Mouse (Mus musculus): ENCODE measurements at regions not wholly inside any gene's neighbourhood (a gene's known extent, or its start where the extent isn't known, plus 50 kb on each side); places are given as distances from the start of the nearest gene placed in this dataset.

GRCm38 (mm10) chr5:111842461-111842860 is 108.7 kb downstream of the Gm26897 start:
- Histone ChIP-seq H3K9ac (ENCODE audit: low read length) (no peak overlapping the region), H3K36me3 (ENCODE audit: control insufficient read depth, insufficient read depth, low read length) (no peaks in the 10 kb centered on the region), H3K9me3 (ENCODE audit: control insufficient read depth, low read length) (no peaks in the 10 kb centered on the region), H3K4me2 (ENCODE audit: low read depth, severe bottlenecking) (no peak overlapping the region), H3K4me3 (ENCODE audit: low read depth, low read length) (no peak overlapping the region), H3K27ac (replicated peaks; ENCODE audit: low read depth, low read length) (no peak overlapping the region), H3K4me1 (ENCODE audit: control insufficient read depth, insufficient read depth, low read length) (0 out of 2 replicates have a peak, but pooled peaks cover 3% of the 10 kb centered on the region), H3K27me3 (ENCODE audit: control insufficient read depth, insufficient read depth, low read length) (peaks cover 6% of the 10 kb centered on the region; the same call in 1 of the 2 replicates)
- ATAC-seq (ENCODE audit: insufficient number of reproducible peaks, low FRiP score, low TSS enrichment, low read depth) (0 out of 2 replicates have a peak, but pooled peaks have one; percentile 31), DNase-seq (ENCODE audit: low spot score) (peak; percentile 38)
- WGBS = 56% methylated on average over 17 of the region's 17 CpGs

DNA sequence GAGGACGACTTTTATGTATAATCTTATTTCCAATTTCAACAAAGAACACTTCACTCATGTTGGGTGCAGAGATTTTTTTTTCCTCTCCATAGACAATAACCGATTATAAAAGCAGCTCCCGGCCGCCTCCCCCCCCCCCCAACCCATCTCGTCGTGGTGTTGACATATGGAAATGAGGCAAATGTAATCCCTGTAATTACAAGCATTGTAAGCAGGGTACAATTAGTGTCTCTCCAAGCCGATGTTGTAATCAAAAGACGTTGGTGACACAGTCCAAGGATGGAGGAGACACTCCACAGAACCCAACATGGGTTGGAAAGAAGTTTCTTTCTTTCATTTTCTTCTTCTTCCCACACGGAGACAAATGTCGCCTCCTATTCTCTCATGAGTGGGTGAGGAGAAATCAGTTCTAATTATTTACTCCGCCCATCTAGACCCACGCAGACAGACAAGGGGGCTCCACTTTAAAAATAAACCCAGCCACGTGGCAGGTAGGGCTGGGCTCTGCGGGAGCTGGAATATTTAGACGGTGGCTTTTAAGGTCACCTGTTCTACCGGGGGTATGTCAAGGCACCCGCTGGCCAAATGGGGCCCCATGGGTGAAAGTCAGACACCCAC is 110.0 kb downstream of the Gm26897 start:
- DNase-seq (ENCODE audit: low spot score) (no peak), ATAC-seq (ENCODE audit: insufficient number of reproducible peaks, low FRiP score, low TSS enrichment, low read depth) (no peak)
- Histone ChIP-seq H3K4me1 (ENCODE audit: control insufficient read depth, insufficient read depth, low read length) (0 out of 2 replicates have a peak, but pooled peaks cover 3% of the 10 kb centered on the region), H3K36me3 (ENCODE audit: control insufficient read depth, insufficient read depth, low read length) (no peaks in the 10 kb centered on the region), H3K9ac (ENCODE audit: low read length) (no peak overlapping the region), H3K4me3 (ENCODE audit: low read depth, low read length) (no peak overlapping the region), H3K27ac (replicated peaks; ENCODE audit: low read depth, low read length) (no peak overlapping the region), H3K9me3 (ENCODE audit: control insufficient read depth, low read length) (no peaks in the 10 kb centered on the region), H3K4me2 (ENCODE audit: low read depth, severe bottlenecking) (no peak overlapping the region), H3K27me3 (ENCODE audit: control insufficient read depth, insufficient read depth, low read length) (peaks cover 2% of the 10 kb centered on the region; the same call in 1 of the 2 replicates)
- 57% methylated on average over 17 of the region's 17 CpGs for WGBS

- Histone ChIP-seq H3K36me3 (ENCODE audit: control insufficient read depth, insufficient read depth, low read length) (no peaks in the 10 kb centered on the region), H3K27me3 (ENCODE audit: control insufficient read depth, insufficient read depth, low read length) (peaks cover 2% of the 10 kb centered on the region; the same call in 1 of the 2 replicates), H3K4me3 (ENCODE audit: low read depth, low read length) (no peak overlapping the region), H3K27ac (replicated peaks; ENCODE audit: low read depth, low read length) (no peak overlapping the region), H3K4me2 (ENCODE audit: low read depth, severe bottlenecking) (no peak overlapping the region), H3K4me1 (ENCODE audit: control insufficient read depth, insufficient read depth, low read length) (0 out of 2 replicates have a peak, but pooled peaks cover 3% of the 10 kb centered on the region), H3K9me3 (ENCODE audit: control insufficient read depth, low read length) (no peaks in the 10 kb centered on the region), H3K9ac (ENCODE audit: low read length) (no peak overlapping the region)
- WGBS = 57% methylated on average over 3 of the region's 3 CpGs
- DNase-seq (ENCODE audit: low spot score) (no peak), ATAC-seq (ENCODE audit: insufficient number of reproducible peaks, low FRiP score, low TSS enrichment, low read depth) (no peak)
Measured at GRCm38 (mm10) chr5:111844528-111844927, 110.8 kb downstream of the Gm26897 start.

DNA sequence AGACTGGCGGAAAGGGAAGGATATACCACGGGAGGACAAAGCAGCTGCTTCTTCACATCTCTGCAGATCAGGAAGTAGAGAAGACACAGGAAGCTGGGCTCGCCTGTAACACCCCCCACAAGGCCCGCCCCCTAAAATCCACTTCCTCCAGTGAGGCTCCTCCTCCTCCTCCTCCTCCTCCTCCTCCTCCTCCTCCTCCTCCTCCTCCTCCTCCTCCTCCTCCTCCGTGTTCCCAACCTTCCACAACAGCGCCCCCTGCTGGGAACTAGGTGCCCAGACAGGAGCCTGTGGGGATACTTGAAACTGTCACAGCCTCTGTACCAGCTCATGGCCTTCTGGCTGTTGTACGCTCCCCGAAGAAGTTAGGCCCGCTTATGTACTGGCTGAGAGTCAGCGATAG is 115.2 kb downstream of the Gm26897 start:
- no peak for DNase-seq (ENCODE audit: low spot score)
- no peaks in the 10 kb centered on the region for H3K27me3 ChIP-seq (ENCODE audit: control insufficient read depth, insufficient read depth, low read length)
- no peaks in the 10 kb centered on the region for H3K36me3 ChIP-seq (ENCODE audit: control insufficient read depth, insufficient read depth, low read length)
- WGBS = 80% methylated on average over 9 of the region's 10 CpGs
- H3K9ac ChIP-seq (ENCODE audit: low read length) = no peak overlapping the region
- H3K27ac ChIP-seq (replicated peaks; ENCODE audit: low read depth, low read length) = no peak overlapping the region
- no peaks in the 10 kb centered on the region for H3K4me1 ChIP-seq (ENCODE audit: control insufficient read depth, insufficient read depth, low read length)
- no peaks in the 10 kb centered on the region for H3K9me3 ChIP-seq (ENCODE audit: control insufficient read depth, low read length)
- no peak overlapping the region for H3K4me3 ChIP-seq (ENCODE audit: low read depth, low read length)
- no peak overlapping the region for H3K4me2 ChIP-seq (ENCODE audit: low read depth, severe bottlenecking)
- no peak for ATAC-seq (ENCODE audit: insufficient number of reproducible peaks, low FRiP score, low TSS enrichment, low read depth)

DNA sequence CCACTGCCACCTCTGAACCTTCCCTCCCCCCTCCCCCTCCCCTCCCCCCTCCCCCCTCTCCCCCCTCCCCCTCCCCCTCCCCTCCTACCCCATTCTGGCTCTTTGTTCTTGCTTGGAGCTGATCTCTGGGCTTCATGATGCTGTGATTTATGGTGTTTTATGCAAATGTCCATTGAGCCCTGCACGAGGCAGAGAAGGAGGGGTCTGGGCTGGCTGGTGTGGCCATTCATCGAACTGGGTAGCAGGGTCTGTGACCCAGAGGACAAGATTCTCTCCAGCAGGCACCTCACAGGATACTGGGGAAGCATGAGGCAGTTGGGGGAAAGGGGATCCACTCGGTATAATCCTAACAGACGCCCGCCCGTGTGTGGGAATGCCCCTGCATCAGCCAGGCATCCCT is 119.0 kb downstream of the Gm26897 start:
- ATAC-seq (ENCODE audit: insufficient number of reproducible peaks, low FRiP score, low TSS enrichment, low read depth) (no peak), DNase-seq (ENCODE audit: low spot score) (no peak)
- 0 out of 2 replicates have a peak, but pooled peaks cover 3% of the 10 kb centered on the region for H3K27me3 ChIP-seq (ENCODE audit: control insufficient read depth, insufficient read depth, low read length)
- H3K27ac ChIP-seq (replicated peaks; ENCODE audit: low read depth, low read length) = no peak overlapping the region
- H3K4me3 ChIP-seq (ENCODE audit: low read depth, low read length) = no peak overlapping the region
- no peaks in the 10 kb centered on the region for H3K4me1 ChIP-seq (ENCODE audit: control insufficient read depth, insufficient read depth, low read length)
- H3K4me2 ChIP-seq (ENCODE audit: low read depth, severe bottlenecking) = no peak overlapping the region
- H3K9me3 ChIP-seq (ENCODE audit: control insufficient read depth, low read length) = no peaks in the 10 kb centered on the region
- no peaks in the 10 kb centered on the region for H3K36me3 ChIP-seq (ENCODE audit: control insufficient read depth, insufficient read depth, low read length)
- WGBS = 45% methylated on average over 6 of the region's 6 CpGs
- no peak overlapping the region for H3K9ac ChIP-seq (ENCODE audit: low read length)

- H3K9ac ChIP-seq (ENCODE audit: low read length) = no peak overlapping the region
- H3K27ac ChIP-seq (replicated peaks; ENCODE audit: low read depth, low read length) = no peak overlapping the region
- no peak overlapping the region for H3K4me3 ChIP-seq (ENCODE audit: low read depth, low read length)
- no peak for DNase-seq (ENCODE audit: low spot score)
- no peaks in the 10 kb centered on the region for H3K4me1 ChIP-seq (ENCODE audit: control insufficient read depth, insufficient read depth, low read length)
- ATAC-seq (ENCODE audit: insufficient number of reproducible peaks, low FRiP score, low TSS enrichment, low read depth) = no peak
- H3K9me3 ChIP-seq (ENCODE audit: control insufficient read depth, low read length) = no peaks in the 10 kb centered on the region
- 69% methylated on average over 2 of the region's 2 CpGs for WGBS
- H3K27me3 ChIP-seq (ENCODE audit: control insufficient read depth, insufficient read depth, low read length) = 0 out of 2 replicates have a peak, but pooled peaks cover 3% of the 10 kb centered on the region
- no peak overlapping the region for H3K4me2 ChIP-seq (ENCODE audit: low read depth, severe bottlenecking)
- no peaks in the 10 kb centered on the region for H3K36me3 ChIP-seq (ENCODE audit: control insufficient read depth, insufficient read depth, low read length)
Measured at GRCm38 (mm10) chr5:111855366-111855765, 121.6 kb downstream of the Gm26897 start.

GRCm38 (mm10) chr5:111857200-111857599 is 123.5 kb downstream of the Gm26897 start:
- no peak overlapping the region for H3K9ac ChIP-seq (ENCODE audit: low read length)
- no peak overlapping the region for H3K27ac ChIP-seq (replicated peaks; ENCODE audit: low read depth, low read length)
- H3K27me3 ChIP-seq (ENCODE audit: control insufficient read depth, insufficient read depth, low read length) = 0 out of 2 replicates have a peak, but pooled peaks cover 3% of the 10 kb centered on the region
- no peak overlapping the region for H3K4me3 ChIP-seq (ENCODE audit: low read depth, low read length)
- ATAC-seq (ENCODE audit: insufficient number of reproducible peaks, low FRiP score, low TSS enrichment, low read depth) = no peak
- H3K4me2 ChIP-seq (ENCODE audit: low read depth, severe bottlenecking) = no peak overlapping the region
- no peaks in the 10 kb centered on the region for H3K9me3 ChIP-seq (ENCODE audit: control insufficient read depth, low read length)
- 90% methylated on average over 7 of the region's 7 CpGs for WGBS
- H3K4me1 ChIP-seq (ENCODE audit: control insufficient read depth, insufficient read depth, low read length) = no peaks in the 10 kb centered on the region
- no peaks in the 10 kb centered on the region for H3K36me3 ChIP-seq (ENCODE audit: control insufficient read depth, insufficient read depth, low read length)
- no peak for DNase-seq (ENCODE audit: low spot score)

GRCm38 (mm10) chr5:111860436-111860835 is 126.7 kb downstream of the Gm26897 start:
- ATAC-seq (ENCODE audit: insufficient number of reproducible peaks, low FRiP score, low TSS enrichment, low read depth) (no peak), DNase-seq (ENCODE audit: low spot score) (no peak)
- no peaks in the 10 kb centered on the region; the same call in 1 of the 2 replicates for H3K4me1 ChIP-seq (ENCODE audit: control insufficient read depth, insufficient read depth, low read length)
- no peaks in the 10 kb centered on the region for H3K27me3 ChIP-seq (ENCODE audit: control insufficient read depth, insufficient read depth, low read length)
- H3K4me3 ChIP-seq (ENCODE audit: low read depth, low read length) = no peak overlapping the region
- no peak overlapping the region for H3K27ac ChIP-seq (replicated peaks; ENCODE audit: low read depth, low read length)
- no peak overlapping the region for H3K4me2 ChIP-seq (ENCODE audit: low read depth, severe bottlenecking)
- no peaks in the 10 kb centered on the region for H3K9me3 ChIP-seq (ENCODE audit: control insufficient read depth, low read length)
- 89% methylated on average over 1 of the region's 1 CpGs for WGBS
- H3K9ac ChIP-seq (ENCODE audit: low read length) = no peak overlapping the region
- H3K36me3 ChIP-seq (ENCODE audit: control insufficient read depth, insufficient read depth, low read length) = no peaks in the 10 kb centered on the region

- H3K4me1 ChIP-seq (ENCODE audit: control insufficient read depth, insufficient read depth, low read length) = no peaks in the 10 kb centered on the region; the same call in 1 of the 2 replicates
- DNase-seq (ENCODE audit: low spot score) = no peak
- H3K4me3 ChIP-seq (ENCODE audit: low read depth, low read length) = no peak overlapping the region
- no peak for ATAC-seq (ENCODE audit: insufficient number of reproducible peaks, low FRiP score, low TSS enrichment, low read depth)
- no peaks in the 10 kb centered on the region for H3K36me3 ChIP-seq (ENCODE audit: control insufficient read depth, insufficient read depth, low read length)
- H3K9me3 ChIP-seq (ENCODE audit: control insufficient read depth, low read length) = no peaks in the 10 kb centered on the region
- no peaks in the 10 kb centered on the region for H3K27me3 ChIP-seq (ENCODE audit: control insufficient read depth, insufficient read depth, low read length)
- H3K9ac ChIP-seq (ENCODE audit: low read length) = no peak overlapping the region
- no peak overlapping the region for H3K4me2 ChIP-seq (ENCODE audit: low read depth, severe bottlenecking)
- 94% methylated on average over 4 of the region's 4 CpGs for WGBS
- H3K27ac ChIP-seq (replicated peaks; ENCODE audit: low read depth, low read length) = no peak overlapping the region
Measured at GRCm38 (mm10) chr5:111862331-111862730, 128.6 kb downstream of the Gm26897 start.
